Mouse (Mus musculus): ENCODE measurements around the gene 9030624G23Rik. TPM values are rescaled to one million over a fixed set of nuclear protein-coding genes. Genes with fewer than 3 reads are reported as not detected.
A peak's percentile ranks its signal among the peaks of the same experiment; 100 is the strongest.
"Not testable (repeated sequence)": the region's sequence is repeated elsewhere in the genome, so short reads cannot be mapped to it uniquely, and the experiment has no call there.

The 9030624G23Rik gene
- 2.0 TPM in 2 replicates for polyA plus RNA-seq (2015; fragmentation: Nextera tagmentation; extraction: Ambion mirVana)

DNA sequence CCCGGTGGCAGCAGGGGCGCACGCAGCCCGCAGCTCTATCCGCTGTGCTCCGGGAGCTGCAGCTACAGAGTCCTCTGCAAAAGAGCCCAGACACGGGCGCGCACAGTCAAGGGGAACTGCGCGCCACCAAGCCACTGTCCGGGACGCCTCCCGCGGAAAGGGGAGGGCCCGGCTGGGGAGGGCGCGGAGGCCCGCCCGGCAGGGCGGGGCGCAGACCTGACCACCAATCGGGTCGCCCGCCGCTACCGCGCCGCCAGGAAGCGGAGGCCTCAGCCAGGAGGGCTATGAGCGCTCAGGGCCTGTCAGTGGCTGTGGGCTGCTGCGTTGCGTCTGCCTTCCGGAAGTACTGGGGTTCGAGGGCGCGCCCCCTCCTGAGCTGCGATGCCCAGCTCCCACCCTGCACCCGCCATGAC lies at the start of gene 9030624G23Rik:
9030624G23Rik (minus strand) TSS at position 139 of the 413 bp plus-strand sequence.
- WGBS = 3% methylated on average over 20 of the region's 39 CpGs
- H3K9ac ChIP-seq = peak within 1 kb of the TSS; percentile 58

DNA sequence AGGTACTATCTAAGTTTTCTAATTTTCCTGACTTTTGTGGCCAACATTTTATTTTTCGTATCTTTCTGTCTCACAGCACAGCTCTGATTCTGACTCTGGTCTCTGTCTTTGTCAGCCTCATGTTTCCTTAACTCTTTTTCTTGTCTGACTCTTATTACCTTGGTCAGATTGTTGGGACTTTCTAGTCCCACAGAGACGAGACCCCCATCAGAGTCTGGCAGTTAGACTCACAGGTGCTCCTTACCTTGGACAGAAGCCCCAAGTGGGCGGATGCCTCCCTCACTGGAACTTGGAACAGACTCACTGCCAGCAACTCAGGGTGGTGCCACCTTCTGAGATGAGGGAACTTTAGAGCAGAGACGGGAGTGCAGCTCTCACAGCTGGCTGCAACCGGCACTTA lies 13.9 kb downstream of the 9030624G23Rik start:
- H3K4me1 ChIP-seq (replicated peaks); H3K9ac ChIP-seq; H3K36me3 ChIP-seq; ATAC-seq (ENCODE audit: low FRiP score); H3K9me3 ChIP-seq; H3K4me2 ChIP-seq; H3K27ac ChIP-seq; H3K4me3 ChIP-seq; H3K27me3 ChIP-seq: not testable (repeated sequence)
- 91% methylated on average over 2 of the region's 5 CpGs for WGBS

More for the DNA sequence above, at the start of gene 9030624G23Rik:
- 0 out of 2 replicates have a peak within 1 kb of the TSS, but pooled peaks have one; percentile 35 for H3K27ac ChIP-seq
- peak within 1 kb of the TSS; percentile 45 for H3K4me3 ChIP-seq
- not testable (repeated sequence) for H3K9me3 ChIP-seq; H3K27me3 ChIP-seq; H3K4me1 ChIP-seq (replicated peaks); ATAC-seq (ENCODE audit: low FRiP score); H3K36me3 ChIP-seq
- peak within 1 kb of the TSS; percentile 50 for H3K4me2 ChIP-seq
